Mouse (Mus musculus): ENCODE measurements around the gene Gtpbp10.

- no peak for TF ChIP-seq POLR2A (IDR thresholded peaks at IDR 0.05; ENCODE audit: insufficient read depth, low read length)
- no peak for TF ChIP-seq CTCF (IDR thresholded peaks at IDR 0.05; ENCODE audit: low read depth, low read length)
Measured at GRCm38 (mm10) chr5:5492163-5492562, 67.2 kb downstream of the Gtpbp10 start.

Measured in ES-Bruce4 (cell line).